Mouse (Mus musculus) erythroblast, embryonic 14.5 days (primary cell): ENCODE results near the gene Map2k4. TPM values are rescaled to one million over a fixed set of nuclear protein-coding genes. Genes with fewer than 3 reads are reported as not detected.
A peak's percentile ranks its signal among the peaks of the same experiment; 100 is the strongest.

Experiments
- H3K27me3 ChIP-seq: 2 replicates; pipeline ENCODE4 v1.6.1; 2012; ENCODE audit warnings: inconsistent platforms; ENCODE audit not compliant: control insufficient read depth
- H3K36me3 ChIP-seq: 2 replicates; pipeline ENCODE4 v1.6.1; 2012; ENCODE audit warnings: mild to moderate bottlenecking, inconsistent platforms; ENCODE audit not compliant: control insufficient read depth
- H3K4me1 ChIP-seq: 2 replicates; pipeline ENCODE4 v1.6.1; 2012; ENCODE audit warnings: inconsistent platforms; ENCODE audit not compliant: control insufficient read depth
- H3K4me3 ChIP-seq: replicated peaks from 2 replicates; pipeline ENCODE3; 2012; ENCODE audit warnings: moderate library complexity, mild to moderate bottlenecking, inconsistent platforms
- H3K9me3 ChIP-seq: 2 replicates; pipeline ENCODE4 v1.6.1; 2012; ENCODE audit warnings: low read length, inconsistent platforms, mixed read lengths; ENCODE audit not compliant: control insufficient read depth
- GATA1 ChIP-seq: IDR thresholded peaks from 2 replicates; pipeline ENCODE4 v1.6.1; 2012; ENCODE audit warnings: low read length, inconsistent platforms, mixed read lengths
- TAL1 ChIP-seq: IDR thresholded peaks from 3 replicates; pipeline ENCODE4 v1.6.1; 2012; ENCODE audit warnings: low read length, inconsistent platforms, mixed read lengths
- polyA plus RNA-seq: library from polyadenylated mRNA; stranded (reverse); fragments of >175 nt; gene quantifications from 2 replicates; pipeline ENCODE4 v1.2.3, GENCODE M21; 2012

Gene Map2k4
- polyA plus RNA-seq, 1 experiment, result 1.2 TPM

GRCm38 (mm10) chr11:65779066-65779465 is 9.0 kb downstream of the Map2k4 start:
- H3K4me1 ChIP-seq, result peaks cover 65% of the 10 kb centered on the region
- TF ChIP-seq TAL1 (no peak), GATA1 (no peak)
- H3K4me3 ChIP-seq, result no peak overlapping the region
- H3K36me3 ChIP-seq, result peaks cover 64% of the 10 kb centered on the region
- no peaks in the 10 kb centered on the region for H3K9me3 ChIP-seq
- no peaks in the 10 kb centered on the region for H3K27me3 ChIP-seq

- H3K36me3 ChIP-seq, result peaks cover 61% of the 10 kb centered on the region
- no peaks in the 10 kb centered on the region for H3K27me3 ChIP-seq
- TF ChIP-seq TAL1 (no peak), GATA1 (no peak)
- no peak overlapping the region for H3K4me3 ChIP-seq
- peaks cover 74% of the 10 kb centered on the region for H3K4me1 ChIP-seq
- no peaks in the 10 kb centered on the region for H3K9me3 ChIP-seq
Measured at GRCm38 (mm10) chr11:65777810-65778209, 10.3 kb downstream of the Map2k4 start.

- H3K27me3 ChIP-seq, result no peaks in the 10 kb centered on the region
- H3K4me1 ChIP-seq, result peaks cover 78% of the 10 kb centered on the region
- TF ChIP-seq TAL1 (no peak), GATA1 (no peak; the same call in 1 of the 2 replicates)
- H3K36me3 ChIP-seq, result peaks cover 60% of the 10 kb centered on the region
- no peak overlapping the region for H3K4me3 ChIP-seq
- no peaks in the 10 kb centered on the region for H3K9me3 ChIP-seq
Measured at GRCm38 (mm10) chr11:65776906-65777611, 11.0 kb downstream of the Map2k4 start.

- Histone ChIP-seq H3K36me3 (peaks cover 39% of the 10 kb centered on the region), H3K9me3 (no peaks in the 10 kb centered on the region), H3K27me3 (no peaks in the 10 kb centered on the region), H3K4me1 (peaks cover 88% of the 10 kb centered on the region), H3K4me3 (peak overlapping the region; percentile 48)
- TF ChIP-seq TAL1 (no peak), GATA1 (no peak)
Measured at GRCm38 (mm10) chr11:65773946-65774656, 14.0 kb downstream of the Map2k4 start.

GRCm38 (mm10) chr11:65773535-65773934 is 14.6 kb downstream of the Map2k4 start:
- Histone ChIP-seq H3K36me3 (peaks cover 34% of the 10 kb centered on the region), H3K4me1 (peaks cover 89% of the 10 kb centered on the region), H3K27me3 (no peaks in the 10 kb centered on the region), H3K9me3 (no peaks in the 10 kb centered on the region), H3K4me3 (peak overlapping the region; percentile 48)
- TF ChIP-seq GATA1 (no peak), TAL1 (peak; percentile 48; the same call in 1 of the 3 replicates)

GRCm38 (mm10) chr11:65771546-65771945 is 16.6 kb downstream of the Map2k4 start:
- H3K36me3 ChIP-seq, result peaks cover 25% of the 10 kb centered on the region
- H3K9me3 ChIP-seq, result no peaks in the 10 kb centered on the region
- H3K4me1 ChIP-seq, result peaks cover 83% of the 10 kb centered on the region
- no peak overlapping the region for H3K4me3 ChIP-seq
- H3K27me3 ChIP-seq, result no peaks in the 10 kb centered on the region
- TF ChIP-seq GATA1, result no peak
- no peak for TF ChIP-seq TAL1

- H3K36me3 ChIP-seq, result peaks cover 26% of the 10 kb centered on the region
- no peak overlapping the region for H3K4me3 ChIP-seq
- no peak for TF ChIP-seq TAL1
- TF ChIP-seq GATA1, result no peak
- H3K4me1 ChIP-seq, result peaks cover 69% of the 10 kb centered on the region
- H3K9me3 ChIP-seq, result no peaks in the 10 kb centered on the region
- H3K27me3 ChIP-seq, result no peaks in the 10 kb centered on the region
Measured at GRCm38 (mm10) chr11:65769990-65770389, 18.1 kb downstream of the Map2k4 start.

- Histone ChIP-seq H3K9me3 (no peaks in the 10 kb centered on the region), H3K4me3 (no peak overlapping the region), H3K27me3 (no peaks in the 10 kb centered on the region), H3K36me3 (peaks cover 34% of the 10 kb centered on the region), H3K4me1 (peaks cover 60% of the 10 kb centered on the region)
- TF ChIP-seq GATA1 (no peak), TAL1 (no peak)
Measured at GRCm38 (mm10) chr11:65768445-65768844, 19.7 kb downstream of the Map2k4 start.

GRCm38 (mm10) chr11:65760912-65761311 is 27.2 kb downstream of the Map2k4 start:
- H3K4me3 ChIP-seq, result no peak overlapping the region
- H3K9me3 ChIP-seq, result no peaks in the 10 kb centered on the region
- no peaks in the 10 kb centered on the region for H3K27me3 ChIP-seq
- no peak for TF ChIP-seq TAL1
- TF ChIP-seq GATA1, result no peak
- H3K36me3 ChIP-seq, result peaks cover 25% of the 10 kb centered on the region
- H3K4me1 ChIP-seq, result peaks cover 32% of the 10 kb centered on the region
